Comparison of ENCODE assay signal across 14 mouse cellular contexts in the genomic region with DNA sequence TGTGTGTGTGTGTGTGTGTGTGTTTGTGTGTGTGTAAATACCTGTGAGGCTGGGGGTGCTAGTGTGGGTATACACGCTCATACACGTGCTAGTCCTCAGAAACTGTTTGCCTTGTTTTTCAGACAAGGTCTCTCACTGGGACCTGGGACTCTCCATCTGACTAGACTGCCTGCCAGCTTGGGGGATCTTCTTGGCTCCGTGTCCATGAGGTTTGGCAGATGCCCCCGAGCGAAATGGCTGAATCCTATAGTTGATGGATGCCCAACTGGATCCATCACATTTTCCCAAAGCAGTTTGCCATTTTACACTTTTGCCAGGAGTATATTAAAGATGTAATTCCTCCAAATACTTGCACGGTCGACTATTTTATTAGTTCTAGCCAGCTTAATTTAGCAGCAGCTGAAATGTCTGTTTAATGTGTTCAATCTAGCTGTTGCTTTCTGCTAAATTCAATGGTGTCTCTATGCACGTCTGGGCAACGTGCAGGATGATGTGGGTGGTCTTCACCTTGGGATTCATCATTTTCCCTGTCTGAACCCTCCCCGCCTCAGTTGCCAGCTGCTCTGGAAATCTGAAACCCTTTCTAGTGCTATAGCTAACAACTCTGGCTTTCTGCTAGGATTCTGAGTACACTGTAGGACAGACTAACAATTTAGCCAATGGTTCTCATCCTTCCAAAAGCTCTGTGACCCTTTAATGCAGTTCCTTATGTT.
"Had no signal": no experiment of that assay in that cellular context is flagged by ENCODE, and none has a peak within 500 bp of the region (broad histone marks: within the 10 kb centered on the region; RNA-seq: fewer than 3 reads in every experiment).

No protein-coding gene starts in this region.

- H3K4me2 ChIP-seq: limb, embryonic 12.5 days; liver, embryonic 12.5 days; lung, embryonic 14.5 days; midbrain, embryonic 11.5 days; stomach, embryonic 15.5 days had no signal

- H3K27me3 ChIP-seq: limb, embryonic 12.5 days; liver, embryonic 12.5 days; stomach, embryonic 15.5 days had no signal

- H3K9me3 ChIP-seq: limb, embryonic 12.5 days; liver, embryonic 12.5 days; stomach, embryonic 15.5 days had no signal

- H3K4me1 ChIP-seq: liver, embryonic 12.5 days; stomach, embryonic 15.5 days had no signal

- DNase-seq: kidney, postnatal 10 days; kidney, postnatal 4 days; lung, embryonic 14.5 days; lung, postnatal 10 days; lung, postnatal 4 days; right cerebral cortex, postnatal 14 days; thymus, adult 2 months; thymus, postnatal 25 days had no signal

- H3K27ac ChIP-seq: layer of hippocampus, adult 2 months; limb, embryonic 12.5 days; liver, embryonic 12.5 days; stomach, embryonic 15.5 days had no signal

- H3K36me3 ChIP-seq: limb, embryonic 12.5 days; liver, embryonic 12.5 days; stomach, embryonic 15.5 days had no signal

- H3K9ac ChIP-seq: limb, embryonic 12.5 days; liver, embryonic 12.5 days; lung, embryonic 14.5 days; stomach, embryonic 15.5 days had no signal

- H3K4me3 ChIP-seq: layer of hippocampus, adult 2 months; limb, embryonic 12.5 days; liver, embryonic 12.5 days; stomach, embryonic 15.5 days had no signal

- ATAC-seq: liver, embryonic 12.5 days; midbrain, embryonic 16.5 days had no signal
